Mouse (Mus musculus) midbrain, embryonic 10.5 days (tissue): ENCODE measurements around the gene Pigq. TPM values are rescaled to one million over a fixed set of nuclear protein-coding genes. Genes with fewer than 3 reads are reported as not detected.

Experiments used
- DNase-seq: peaks from one replicate; pipeline ENCODE4 v3.0.0-alpha.2; 2017; ENCODE audit warnings: low spot score
- H3K27ac ChIP-seq: fragments of 300-500 bp; sonication (generic); replicated peaks from 2 replicates; pipeline ENCODE4 v1.5.1; 2016; ENCODE audit warnings: mild to moderate bottlenecking
- H3K27me3 ChIP-seq: fragments of 300-500 bp; sonication (generic); 2 replicates; pipeline ENCODE4 v1.6.1; 2016; ENCODE audit warnings: low read depth, mild to moderate bottlenecking; ENCODE audit not compliant: poor library complexity, severe bottlenecking
- H3K36me3 ChIP-seq: fragments of 300-500 bp; sonication (generic); 2 replicates; pipeline ENCODE4 v1.6.1; 2016; ENCODE audit warnings: mild to moderate bottlenecking, moderate library complexity
- H3K4me1 ChIP-seq: fragments of 300-500 bp; sonication (generic); 2 replicates; pipeline ENCODE4 v1.6.1; 2016
- H3K4me3 ChIP-seq: fragments of 300-500 bp; sonication (generic); 2 replicates; pipeline ENCODE4 v1.5.1; 2016; ENCODE audit warnings: mild to moderate bottlenecking, moderate library complexity
- H3K9me3 ChIP-seq: fragments of 300-500 bp; sonication (generic); replicated peaks from 2 replicates; pipeline ENCODE4 v1.6.1; 2016; ENCODE audit warnings: mild to moderate bottlenecking
- WGBS: fragments of 180-500 bp; shearing (Covaris S2); methylation state at CpG from one replicate; pipeline ENCODE4 v1.1.7; 2016; 5-methylcytosine and 5-hydroxymethylcytosine counted together
- polyA plus RNA-seq: library from polyadenylated mRNA; unstranded; fragments of >200 nt; fragmentation: Nextera tagmentation; extraction: Ambion mirVana; gene quantifications from 2 replicates; pipeline ENCODE4 v1.2.1, GENCODE M21; 2016

The Pigq gene
- 64.8 and 67.8 TPM in 2 replicates for polyA plus RNA-seq

- Histone ChIP-seq H3K9me3 (no peaks in the 10 kb centered on the region), H3K4me3 (no peak within 1 kb of the TSS), H3K4me1 (peaks cover 61% of the 10 kb centered on the region), H3K27me3 (peaks cover 11% of the 10 kb centered on the region), H3K27ac (peak within 1 kb of the TSS; percentile 52), H3K36me3 (no peaks in the 10 kb centered on the region)
- DNase-seq: no peak
- 52% methylated on average over 6 of the region's 6 CpGs for WGBS
Observed at GRCm38 (mm10) chr17:25944366-25945163, at the start of gene Pigq, which contains the start of gene Nhlrc4. Pigq (minus strand) TSS chr17:25944936. Nhlrc4 (minus strand) TSS chr17:25944961.

- WGBS: 92% methylated on average over 3 of the region's 3 CpGs
- Histone ChIP-seq H3K4me1 (no peaks in the 10 kb centered on the region), H3K36me3 (peaks cover 95% of the 10 kb centered on the region), H3K27ac (no peak overlapping the region), H3K9me3 (no peaks in the 10 kb centered on the region), H3K4me3 (no peak overlapping the region), H3K27me3 (no peaks in the 10 kb centered on the region)
- no peak for DNase-seq
Observed at GRCm38 (mm10) chr17:25993489-25993888, 48.8 kb upstream of the Pigq start.

GRCm38 (mm10) chr17:25992274-25992673, 47.5 kb upstream of the Pigq start:
- no peaks in the 10 kb centered on the region for H3K9me3 ChIP-seq
- H3K27ac ChIP-seq: no peak overlapping the region
- H3K4me3 ChIP-seq: no peak overlapping the region
- no peaks in the 10 kb centered on the region for H3K27me3 ChIP-seq
- WGBS: 96% methylated on average over 4 of the region's 4 CpGs
- peaks cover 90% of the 10 kb centered on the region for H3K36me3 ChIP-seq
- no peaks in the 10 kb centered on the region for H3K4me1 ChIP-seq
- DNase-seq: no peak

GRCm38 (mm10) chr17:25990331-25990730, 45.6 kb upstream of the Pigq start:
- Histone ChIP-seq H3K4me1 (peaks cover 8% of the 10 kb centered on the region), H3K27ac (no peak overlapping the region), H3K36me3 (peaks cover 72% of the 10 kb centered on the region), H3K27me3 (no peaks in the 10 kb centered on the region), H3K4me3 (no peak overlapping the region), H3K9me3 (no peaks in the 10 kb centered on the region)
- DNase-seq: no peak
- 91% methylated on average over 5 of the region's 5 CpGs for WGBS

GRCm38 (mm10) chr17:25985306-25986294, 40.9 kb upstream of the Pigq start, which contains the start of gene Capn15:
Capn15 (minus strand) TSS chr17:25985796.
- peaks cover 32% of the 10 kb centered on the region for H3K4me1 ChIP-seq
- under 1% methylated on average over 91 of the region's 91 CpGs for WGBS

GRCm38 (mm10) chr17:25984556-25985305, 40.0 kb upstream of the Pigq start:
- peak overlapping the region; percentile 90 for H3K4me3 ChIP-seq
- no peaks in the 10 kb centered on the region for H3K27me3 ChIP-seq
- H3K9me3 ChIP-seq: no peaks in the 10 kb centered on the region
- 14% methylated on average over 17 of the region's 17 CpGs for WGBS
- H3K27ac ChIP-seq: peak overlapping the region; percentile 94
- H3K4me1 ChIP-seq: peaks cover 32% of the 10 kb centered on the region
- DNase-seq: no peak
- H3K36me3 ChIP-seq: peaks cover 18% of the 10 kb centered on the region

More at GRCm38 (mm10) chr17:25985306-25986294, 40.9 kb upstream of the Pigq start, which contains the start of gene Capn15:
- DNase-seq: peak; percentile 92
- peak within 1 kb of the TSS; percentile 94 for H3K27ac ChIP-seq
- peaks cover 26% of the 10 kb centered on the region for H3K36me3 ChIP-seq
- H3K9me3 ChIP-seq: no peaks in the 10 kb centered on the region
- peak within 1 kb of the TSS; percentile 90 for H3K4me3 ChIP-seq
- H3K27me3 ChIP-seq: no peaks in the 10 kb centered on the region

- no peak for DNase-seq
- 92% methylated on average over 1 of the region's 1 CpGs for WGBS
- Histone ChIP-seq H3K36me3 (peaks cover 13% of the 10 kb centered on the region), H3K27ac (no peak overlapping the region), H3K4me1 (peaks cover 32% of the 10 kb centered on the region), H3K9me3 (no peaks in the 10 kb centered on the region), H3K27me3 (no peaks in the 10 kb centered on the region), H3K4me3 (peak overlapping the region; percentile 90)
Observed at GRCm38 (mm10) chr17:25984066-25984465, 39.3 kb upstream of the Pigq start.

GRCm38 (mm10) chr17:25982913-25983312, 38.2 kb upstream of the Pigq start:
- no peak for DNase-seq
- Histone ChIP-seq H3K4me1 (peaks cover 32% of the 10 kb centered on the region), H3K27ac (no peak overlapping the region), H3K4me3 (no peak overlapping the region), H3K27me3 (no peaks in the 10 kb centered on the region), H3K36me3 (peaks cover 9% of the 10 kb centered on the region), H3K9me3 (no peaks in the 10 kb centered on the region)
- 95% methylated on average over 3 of the region's 3 CpGs for WGBS

GRCm38 (mm10) chr17:25980854-25981253, 36.1 kb upstream of the Pigq start:
- Histone ChIP-seq H3K9me3 (no peaks in the 10 kb centered on the region), H3K4me3 (no peak overlapping the region), H3K27me3 (no peaks in the 10 kb centered on the region), H3K36me3 (peaks cover 10% of the 10 kb centered on the region), H3K27ac (no peak overlapping the region), H3K4me1 (peaks cover 24% of the 10 kb centered on the region)
- DNase-seq: no peak
- 91% methylated on average over 5 of the region's 5 CpGs for WGBS

- no peak overlapping the region for H3K27ac ChIP-seq
- H3K4me1 ChIP-seq: peaks cover 23% of the 10 kb centered on the region
- no peak for DNase-seq
- no peaks in the 10 kb centered on the region for H3K27me3 ChIP-seq
- WGBS: 97% methylated on average over 5 of the region's 5 CpGs
- H3K9me3 ChIP-seq: no peaks in the 10 kb centered on the region
- peaks cover 10% of the 10 kb centered on the region for H3K36me3 ChIP-seq
- no peak overlapping the region for H3K4me3 ChIP-seq
Observed at GRCm38 (mm10) chr17:25979829-25980738, 35.3 kb upstream of the Pigq start.

GRCm38 (mm10) chr17:25970954-25971707, 26.4 kb upstream of the Pigq start:
- no peak for DNase-seq
- WGBS: 93% methylated on average over 4 of the region's 4 CpGs
- no peaks in the 10 kb centered on the region for H3K4me1 ChIP-seq
- no peaks in the 10 kb centered on the region for H3K27me3 ChIP-seq
- no peak overlapping the region for H3K27ac ChIP-seq
- H3K36me3 ChIP-seq: peaks cover 19% of the 10 kb centered on the region
- H3K4me3 ChIP-seq: no peak overlapping the region
- H3K9me3 ChIP-seq: no peaks in the 10 kb centered on the region
